Mouse (Mus musculus) gastrocnemius, adult 2 months (tissue): ENCODE results near the gene Olfr90. TPM values are rescaled to one million over a fixed set of nuclear protein-coding genes. Genes with fewer than 3 reads are reported as not detected.

Experiments used
- DNase-seq: peaks from one replicate; pipeline ENCODE4 v3.0.0; 2022
- H3K27ac ChIP-seq: fragments of 200-600 bp; 2 replicates; pipeline ENCODE4 v1.8.1; 2022; ENCODE audit warnings: mild to moderate bottlenecking
- H3K4me3 ChIP-seq: fragments of 200-600 bp; 2 replicates; pipeline ENCODE4 v1.8.1; 2022; ENCODE audit warnings: mild to moderate bottlenecking, moderate library complexity
- CTCF ChIP-seq: fragments of 200-600 bp; IDR thresholded peaks from 2 replicates; pipeline ENCODE4 v1.8.1; 2022; ENCODE audit warnings: antibody characterized with exemption, mild to moderate bottlenecking, moderate library complexity
- intact Hi-C: fragments of 180-260 bp; cut with DNase I; formaldehyde crosslinking; loops from one replicate; pipeline ENCODE4 v1.15.1; 2025
- total RNA-seq, 2 experiments: library from RNA; stranded (reverse); gene quantifications; 2 replicates each; pipeline ENCODE4 v1.2.3; 2021

The Olfr90 gene
- total RNA-seq, 2 experiments from 2014 or later = not detected

GRCm38 (mm10) chr17:37049570-37050310, 38.6 kb downstream of the Olfr90 start:
- H3K27ac ChIP-seq = peak overlapping the region; percentile 72

GRCm38 (mm10) chr17:37048383-37048782, 39.9 kb downstream of the Olfr90 start:
- Histone ChIP-seq H3K4me3 (no peak overlapping the region), H3K27ac (no peak overlapping the region)
- intact Hi-C loops = loop anchor here (5.0 kb wide), 1 partner anchor 131 kb away; no protein-coding TSS in a partner anchor
- TF ChIP-seq CTCF = no peak
- no peak for DNase-seq

More at GRCm38 (mm10) chr17:37049570-37050310, 38.6 kb downstream of the Olfr90 start:
- intact Hi-C loops = loop anchor here (5.0 kb wide), 2 partner anchors 87 to 132 kb away; no protein-coding TSS in a partner anchor
- peak overlapping the region; percentile 78 for H3K4me3 ChIP-seq
- peak; percentile 80 for DNase-seq
- peak; percentile 74 for TF ChIP-seq CTCF

- Histone ChIP-seq H3K4me3 (no peak overlapping the region), H3K27ac (no peak overlapping the region)
- DNase-seq = no peak
- peak; percentile 36 for TF ChIP-seq CTCF
- intact Hi-C loops = loop anchor here (5.0 kb wide), 1 partner anchor 131 kb away; no protein-coding TSS in a partner anchor
Observed at GRCm38 (mm10) chr17:37047981-37048380, 40.3 kb downstream of the Olfr90 start.

- no peak for DNase-seq
- H3K4me3 ChIP-seq = no peak overlapping the region
- intact Hi-C loops = loop anchor here (5.0 kb wide), 1 partner anchor 130 kb away; no protein-coding TSS in a partner anchor
- TF ChIP-seq CTCF = no peak
- H3K27ac ChIP-seq = no peak overlapping the region
Observed at GRCm38 (mm10) chr17:37047332-37047976, 40.8 kb downstream of the Olfr90 start.

GRCm38 (mm10) chr17:37046312-37047112, 41.8 kb downstream of the Olfr90 start:
- intact Hi-C loops = loop anchor here (5.0 kb wide), 1 partner anchor 129 kb away; no protein-coding TSS in a partner anchor
- no peak for TF ChIP-seq CTCF

GRCm38 (mm10) chr17:37045611-37046311, 42.5 kb downstream of the Olfr90 start, which contains the start of gene Gabbr1:
TSS of gene Gabbr1 (plus strand) at chr17:37045966.
- Histone ChIP-seq H3K4me3 (peak within 1 kb of the TSS; percentile 93), H3K27ac (peak within 1 kb of the TSS; percentile 86)
- peak; percentile 88 for DNase-seq
- no peak for TF ChIP-seq CTCF
- intact Hi-C loops = loop anchor here (5.0 kb wide), 1 partner anchor 128 kb away; no protein-coding TSS in a partner anchor

More at GRCm38 (mm10) chr17:37046312-37047112, 41.8 kb downstream of the Olfr90 start:
- peak overlapping the region; percentile 93 for H3K4me3 ChIP-seq
- peak overlapping the region; percentile 86 for H3K27ac ChIP-seq
- DNase-seq = peak; percentile 71

- Histone ChIP-seq H3K4me3 (peak overlapping the region; percentile 93), H3K27ac (0 out of 2 replicates have a peak overlapping the region, but pooled peaks have one; percentile 86)
- no peak for DNase-seq
- intact Hi-C loops = loop anchor here (5.0 kb wide), 1 partner anchor 127 kb away; no protein-coding TSS in a partner anchor
- TF ChIP-seq CTCF = no peak
Observed at GRCm38 (mm10) chr17:37044651-37045244, 43.6 kb downstream of the Olfr90 start.

- intact Hi-C loops = no loop called here
- Histone ChIP-seq H3K4me3 (no peak overlapping the region), H3K27ac (no peak overlapping the region)
- no peak for TF ChIP-seq CTCF
- DNase-seq = no peak
Observed at GRCm38 (mm10) chr17:37039127-37039894, 49.0 kb downstream of the Olfr90 start.

Other genes with a start within 250 kb of the Olfr90 start
- not detected for gene Trim15, start 221.3 kb downstream of the Olfr90 start, total RNA-seq
- gene Trim10, start 218.9 kb downstream of the Olfr90 start, total RNA-seq = not detected
- gene Trim40, start 198.4 kb downstream of the Olfr90 start, total RNA-seq = not detected
- gene Trim31, start 190.4 kb downstream of the Olfr90 start, total RNA-seq = not detected
- gene Rnf39, start 145.6 kb downstream of the Olfr90 start, total RNA-seq = under 1 TPM; 0.14 to 0.33 TPM
- 10 to 100 TPM; 52.2 to 57.7 TPM for gene Ppp1r11, start 136.8 kb downstream of the Olfr90 start, total RNA-seq
- gene Znrd1, start 129.9 kb downstream of the Olfr90 start, total RNA-seq = 10 to 100 TPM; 17.7 to 23.6 TPM
- 10 to 100 TPM; 18.2 to 22.4 TPM for gene Znrd1as, start 129.9 kb downstream of the Olfr90 start, total RNA-seq
- under 1 TPM in 1 of 2 experiments, not detected in 1; 0.45 TPM for gene 2410137M14Rik, start 107.3 kb downstream of the Olfr90 start, total RNA-seq
- gene H2-M5, start 99.0 kb downstream of the Olfr90 start, total RNA-seq = under 1 TPM in 1 of 2 experiments, not detected in 1; 0.10 TPM
- gene Zfp57, start 87.3 kb downstream of the Olfr90 start, total RNA-seq = 1 to 10 TPM in 1 of 2 experiments, under 1 TPM in 1; 0.23 to 1.3 TPM
- gene Mog, start 65.1 kb downstream of the Olfr90 start, total RNA-seq = not detected
- gene Gabbr1, start 42.5 kb downstream of the Olfr90 start, total RNA-seq = 1 to 10 TPM; 8.5 to 9.1 TPM
- not detected for gene Olfr91, start 9.8 kb upstream of the Olfr90 start, total RNA-seq
- not detected for gene Olfr92, start 31.6 kb upstream of the Olfr90 start, total RNA-seq
- gene Olfr93, start 73.0 kb upstream of the Olfr90 start, total RNA-seq = not detected
- gene Ubd, start 105.4 kb upstream of the Olfr90 start, total RNA-seq = not detected
- gene Olfr94, start 112.5 kb upstream of the Olfr90 start, total RNA-seq = not detected
- gene Olfr95, start 124.6 kb upstream of the Olfr90 start, total RNA-seq = not detected
- not detected for gene Olfr96, start 131.6 kb upstream of the Olfr90 start, total RNA-seq
- not detected for gene Olfr97, start 148.8 kb upstream of the Olfr90 start, total RNA-seq
- not detected for gene Olfr98, start 175.2 kb upstream of the Olfr90 start, total RNA-seq
- gene H2-M3, start 181.7 kb upstream of the Olfr90 start, total RNA-seq = 1 to 10 TPM in 1 of 2 experiments, under 1 TPM in 1; 0.77 to 1.6 TPM
- gene Olfr99, start 195.0 kb upstream of the Olfr90 start, total RNA-seq = not detected
- not detected for gene Olfr101, start 215.8 kb upstream of the Olfr90 start, total RNA-seq
- gene Olfr102, start 228.6 kb upstream of the Olfr90 start, total RNA-seq = not detected